Mouse (Mus musculus) kidney, adult 18-20 months (tissue): ENCODE measurements around the gene Adgrf1.
A peak's percentile ranks its signal among the peaks of the same experiment; 100 is the strongest.

Experiments used
- DNase-seq: peaks from one replicate; pipeline ENCODE4 v3.0.0; 2021

Gene Adgrf1

DNA sequence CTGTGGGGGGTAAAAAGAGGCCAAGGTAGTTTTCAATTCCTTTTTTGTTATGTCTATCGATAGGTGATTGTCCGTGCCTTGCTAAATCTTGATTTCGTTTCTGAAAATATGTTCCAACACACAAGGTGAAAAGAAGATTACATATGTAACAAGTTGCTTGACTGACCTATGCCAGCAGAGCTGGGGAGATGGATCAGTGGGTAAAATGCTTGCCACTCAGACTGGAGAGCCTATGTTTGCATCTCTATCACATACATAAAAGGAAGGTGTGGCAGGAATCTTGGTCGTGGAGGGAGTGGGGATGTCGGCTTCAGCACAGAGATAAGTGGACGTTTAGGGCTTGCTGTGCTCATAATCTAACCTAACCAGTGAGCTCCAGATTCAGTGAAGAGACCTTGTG is 93.8 kb downstream of the Adgrf1 start:
- DNase-seq: no peak

DNA sequence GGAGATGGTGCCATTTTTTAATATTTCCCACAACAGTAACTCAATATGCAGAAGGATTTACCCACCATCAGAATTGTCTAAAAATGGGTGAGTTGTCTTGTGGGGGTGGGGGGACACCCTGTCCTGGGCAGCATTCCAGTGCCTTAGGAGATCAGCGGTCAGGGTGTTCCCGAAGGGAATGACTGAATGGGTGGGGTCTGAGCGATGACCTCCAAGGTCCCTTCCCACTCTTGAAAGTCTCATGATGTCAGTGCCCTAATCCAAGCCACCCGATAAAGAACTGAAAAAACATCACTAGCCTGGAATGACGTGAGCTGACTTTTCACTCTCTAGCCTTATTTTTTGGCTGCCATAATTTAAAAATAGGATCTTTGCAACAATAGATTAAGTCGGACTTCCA is 95.2 kb downstream of the Adgrf1 start:
- DNase-seq: no peak

DNA sequence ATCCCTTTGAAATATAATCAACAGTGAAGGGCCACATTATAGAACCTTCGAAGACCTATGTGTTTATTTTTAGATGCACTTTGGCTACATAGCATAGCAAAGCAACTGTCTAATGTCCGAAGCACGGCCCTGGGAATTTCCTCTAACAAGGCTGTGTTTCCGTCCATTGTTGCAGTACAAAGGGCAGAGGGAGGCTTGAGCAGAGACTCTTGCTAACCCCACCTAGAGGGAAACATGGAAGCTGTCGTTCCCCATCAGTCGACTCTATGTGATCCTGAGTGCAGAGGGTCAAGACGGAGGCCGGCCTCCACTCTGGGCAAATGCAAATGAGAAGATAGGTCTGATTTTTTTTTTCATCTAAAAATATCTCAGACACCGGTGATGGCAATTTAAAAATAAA is 96.4 kb downstream of the Adgrf1 start:
- DNase-seq: peak; percentile 36

DNA sequence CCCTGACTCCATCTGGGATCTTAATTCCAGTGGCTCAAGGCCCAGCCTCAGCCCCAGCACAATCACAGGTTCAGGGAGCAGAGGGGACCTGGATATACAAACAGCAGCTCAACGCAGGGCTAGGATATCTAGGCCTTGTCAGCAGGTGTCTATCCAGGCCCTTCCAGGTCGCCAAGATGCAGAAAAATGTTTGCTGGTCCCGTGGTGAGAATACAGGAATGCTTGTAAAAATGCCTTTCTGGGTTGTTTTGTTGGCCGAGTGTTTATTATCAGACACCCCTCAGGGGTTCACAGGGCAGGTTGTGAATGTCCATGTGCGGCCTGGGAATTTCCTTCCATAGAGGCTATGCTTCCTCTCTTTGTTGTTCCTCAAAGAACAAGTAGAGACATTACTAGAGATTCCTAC is 98.0 kb downstream of the Adgrf1 start:
- DNase-seq: no peak

DNA sequence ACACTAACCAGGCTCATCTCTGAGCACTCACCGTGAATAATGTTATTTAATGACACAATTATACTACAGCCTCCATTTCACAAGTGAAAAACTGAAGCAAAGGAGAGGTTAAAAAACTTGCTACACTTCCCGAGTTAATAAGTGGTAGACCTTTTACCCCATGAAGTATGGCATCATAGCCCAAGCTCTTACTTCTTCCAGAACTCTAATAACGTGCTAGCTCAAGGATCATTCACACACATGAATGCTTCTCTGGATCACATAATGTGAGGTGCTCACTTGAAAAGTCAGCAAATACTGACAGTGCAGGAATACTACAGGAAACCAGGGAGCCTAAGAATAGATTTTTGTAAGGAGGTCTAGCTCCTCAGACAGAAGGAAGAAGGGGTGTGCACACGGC is 102.5 kb downstream of the Adgrf1 start:
- DNase-seq: no peak

DNA sequence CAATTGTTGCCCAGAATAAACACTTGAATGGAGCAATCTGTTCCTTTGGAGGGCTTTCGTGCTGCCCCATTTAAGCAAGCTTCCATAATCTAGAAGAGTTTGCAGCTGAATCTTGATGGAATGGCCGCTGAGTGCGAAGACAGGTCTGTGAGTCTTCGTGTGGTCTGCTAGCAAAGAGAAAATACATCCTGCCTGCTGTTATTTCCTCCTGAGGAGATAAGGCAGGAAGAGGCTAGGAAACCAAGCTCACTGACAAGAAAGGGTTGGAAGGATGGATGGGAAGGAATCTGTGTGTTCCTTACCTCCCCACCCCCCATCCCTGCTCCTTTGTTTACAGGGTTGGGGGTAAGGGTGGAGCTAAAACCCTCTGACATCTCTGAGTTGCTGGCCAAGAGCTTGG is 103.9 kb downstream of the Adgrf1 start:
- no peak for DNase-seq
